Mouse (Mus musculus) erythroid progenitor cell, adult 5-6 weeks (primary cell): ENCODE results near the gene Stard5. TPM values are rescaled to one million over a fixed set of nuclear protein-coding genes. Genes with fewer than 3 reads are reported as not detected.
A peak's percentile ranks its signal among the peaks of the same experiment; 100 is the strongest.

Experiments used
- ATAC-seq: replicated peaks from 2 replicates; pipeline ENCODE4 v1.8.0; 2016; ENCODE audit warnings: moderate number of reproducible peaks, mild to moderate bottlenecking, moderate TSS enrichment, inconsistent platforms; ENCODE audit not compliant: poor library complexity, low FRiP score, severe bottlenecking
- total RNA-seq, 2 experiments: library from RNA; stranded (forward) in 1 of 2; stranded (reverse) in 1 of 2; fragments of 150-400 nt in 1 of 2; fragments of 186-747, 209-891 nt in 1 of 2; gene quantifications; 2 replicates each; pipeline versions ENCODE4 v1.2.3 to v1.2.4; 2015 to 2017; ENCODE audit warnings: low replicate concordance in 2 of 2

The Stard5 gene
- 4.7 TPM in 1 of 2 replicates, not detected in the other for total RNA-seq (2015; ENCODE audit: low replicate concordance)
- total RNA-seq (2017; ENCODE audit: low replicate concordance) = 4.5 and 5.5 TPM in 2 replicates

GRCm38 (mm10) chr7:83631828-83632681, at the start of gene Stard5:
Gene Stard5 (plus strand): TSS chr7:83631959.
- peak; percentile 96 for ATAC-seq

- ATAC-seq = peak; percentile 92
These were observed 46.9 kb upstream of the Stard5 start, which contains the start of gene Tmc3 for GRCm38 (mm10) chr7:83584639-83585471. Gene Tmc3 (plus strand): TSS chr7:83584927.

GRCm38 (mm10) chr7:83594056-83594455, 37.7 kb upstream of the Stard5 start:
- ATAC-seq = no peak

- no peak for ATAC-seq
These were observed 34.7 kb upstream of the Stard5 start for GRCm38 (mm10) chr7:83597063-83597462.

- no peak for ATAC-seq
These were observed 32.5 kb upstream of the Stard5 start for GRCm38 (mm10) chr7:83598997-83599912.

GRCm38 (mm10) chr7:83599913-83600286, 31.9 kb upstream of the Stard5 start:
- peak; percentile 58; the same call in 1 of the 2 replicates for ATAC-seq

GRCm38 (mm10) chr7:83604180-83604944, 27.4 kb upstream of the Stard5 start:
- no peak for ATAC-seq

GRCm38 (mm10) chr7:83606796-83607195, 25.0 kb upstream of the Stard5 start:
- ATAC-seq = no peak

- no peak for ATAC-seq
These were observed 21.9 kb upstream of the Stard5 start for GRCm38 (mm10) chr7:83609891-83610290.

- ATAC-seq = no peak
These were observed 19.9 kb upstream of the Stard5 start for GRCm38 (mm10) chr7:83611886-83612285.

GRCm38 (mm10) chr7:83615272-83615671, 16.5 kb upstream of the Stard5 start:
- no peak for ATAC-seq

- 0 out of 2 replicates have a peak, but pooled peaks have one; percentile 31 for ATAC-seq
These were observed 15.9 kb upstream of the Stard5 start for GRCm38 (mm10) chr7:83615815-83616214.

- ATAC-seq = no peak
These were observed 15.5 kb upstream of the Stard5 start for GRCm38 (mm10) chr7:83616268-83616667.

- ATAC-seq = no peak
These were observed 13.1 kb upstream of the Stard5 start for GRCm38 (mm10) chr7:83618709-83619108.

GRCm38 (mm10) chr7:83622582-83622981, 9.2 kb upstream of the Stard5 start:
- no peak for ATAC-seq

GRCm38 (mm10) chr7:83624065-83624464, 7.7 kb upstream of the Stard5 start:
- no peak for ATAC-seq

GRCm38 (mm10) chr7:83626557-83627257, 5.1 kb upstream of the Stard5 start:
- no peak for ATAC-seq

GRCm38 (mm10) chr7:83627369-83627768, 4.4 kb upstream of the Stard5 start:
- ATAC-seq = no peak
